5 mouse cellular contexts compared by ENCODE assay signal in genomic region chr13:100788057-100788456, GRCm38 (mm10). TPM values are rescaled to one million over a fixed set of nuclear protein-coding genes. Genes with fewer than 3 reads are reported as not detected.
DNase-seq lines count a peak whose midpoint lies in the region; ATAC-seq and TF ChIP-seq lines count a peak whose summit lies in the region.
"Not testable (repeated sequence)": the region's sequence is repeated elsewhere in the genome, so short reads cannot be mapped to it uniquely, and the experiment has no call there.

No protein-coding gene starts in this region.

- H3K9ac ChIP-seq in ES-Bruce4 (ENCODE audit: low read depth, poor library complexity, severe bottlenecking); midbrain, embryonic 11.5 days (ENCODE audit: low read length): not testable (repeated sequence)

- not testable (repeated sequence) for H3K9me3 ChIP-seq in ES-Bruce4 (replicated peaks; ENCODE audit: control insufficient read depth, insufficient read depth, low read length, poor library complexity, severe bottlenecking); heart, embryonic 10.5 days; midbrain, embryonic 11.5 days (ENCODE audit: control insufficient read depth, low read length)

- not testable (repeated sequence) for ATAC-seq in midbrain, embryonic 11.5 days (ENCODE audit: low FRiP score)

- TF ChIP-seq EP300 in ES-Bruce4 (IDR thresholded peaks at IDR 0.05; ENCODE audit: insufficient read depth, low read depth, low read length), result not testable (repeated sequence)

- peaks cover 24% of the 10 kb centered on the region for H3K36me3 ChIP-seq in ES-Bruce4 (ENCODE audit: control insufficient read depth, insufficient read depth, low read length, poor library complexity, severe bottlenecking)
- peaks cover 20% of the 10 kb centered on the region for H3K36me3 ChIP-seq in heart, embryonic 10.5 days
- not testable (repeated sequence) for H3K36me3 ChIP-seq in midbrain, embryonic 11.5 days (ENCODE audit: control insufficient read depth, insufficient read depth, low read length)

- H3K4me1 ChIP-seq in ES-Bruce4 (ENCODE audit: control insufficient read depth, insufficient read depth, low read length), result not testable (repeated sequence)
- peaks cover 20% of the 10 kb centered on the region for H3K4me1 ChIP-seq in heart, embryonic 10.5 days
- peaks cover 17% of the 10 kb centered on the region for H3K4me1 ChIP-seq in midbrain, embryonic 11.5 days (ENCODE audit: control insufficient read depth, insufficient read depth, low read length)

- H3K4me3 ChIP-seq in ES-Bruce4 (ENCODE audit: low read depth, low read length); heart, embryonic 10.5 days; midbrain, embryonic 11.5 days (ENCODE audit: low read depth, low read length): not testable (repeated sequence)

- peak overlapping the region; percentile 64; the same call in 1 of the 2 replicates for H3K27ac ChIP-seq in ES-Bruce4 (ENCODE audit: insufficient read depth, low read length)
- H3K27ac ChIP-seq in heart, embryonic 10.5 days; midbrain, embryonic 11.5 days (ENCODE audit: low read depth, low read length): not testable (repeated sequence)

- H3K4me2 ChIP-seq in midbrain, embryonic 11.5 days, result not testable (repeated sequence)

- 95% methylated on average over 13 of the region's 14 CpGs for WGBS in heart, embryonic 10.5 days
- whole genome bisulfite sequencing in midbrain, embryonic 11.5 days, result 96% methylated on average over 11 of the region's 14 CpGs

- TF ChIP-seq POLR2A in ES-Bruce4 (IDR thresholded peaks at IDR 0.05; ENCODE audit: insufficient read depth, low read length), result not testable (repeated sequence)

- H3K27me3 ChIP-seq in ES-Bruce4 (ENCODE audit: control insufficient read depth, insufficient read depth, low read length, poor library complexity, severe bottlenecking); heart, embryonic 10.5 days (ENCODE audit: insufficient read depth, poor library complexity, severe bottlenecking); midbrain, embryonic 11.5 days (ENCODE audit: control insufficient read depth, insufficient read depth, low read length): not testable (repeated sequence)

- DNase-seq in heart, adult 11 months, result peak; percentile 61
- peak; percentile 39 for DNase-seq in heart, embryonic 10.5 days (ENCODE audit: low spot score)
- peak; percentile 14 for DNase-seq in kidney, adult 9 months
- peak; percentile 57 for DNase-seq in midbrain, embryonic 11.5 days (ENCODE audit: low spot score, missing footprints)

- not testable (repeated sequence) for TF ChIP-seq CTCF in ES-Bruce4 (IDR thresholded peaks at IDR 0.05; ENCODE audit: low read depth, low read length)

RNA-seq across cellular contexts. Expression of gene Ccnb1, which starts 1.7 kb away (rescaled TPM):
- 632 and 669 TPM in 2 replicates for polyA plus RNA-seq in ES-Bruce4 (2011; ENCODE audit: insufficient read depth, insufficient read length, low read depth, missing spikeins)
- polyA plus RNA-seq in heart, embryonic 10.5 days (2016; fragmentation: Nextera tagmentation; extraction: Ambion mirVana), result 295 and 306 TPM in 2 replicates
- 415 and 420 TPM in 2 replicates for polyA plus RNA-seq in midbrain, embryonic 11.5 days (2014; fragmentation: Nextera tagmentation; extraction: Ambion mirVana)

RNA-seq across cellular contexts. Expression of gene Cenph, which starts 12.4 kb away (rescaled TPM):
- 52.4 and 58.8 TPM in 2 replicates for polyA plus RNA-seq in ES-Bruce4 (2011; ENCODE audit: insufficient read depth, insufficient read length, low read depth, missing spikeins)
- 28.9 and 38.1 TPM in 2 replicates for polyA plus RNA-seq in heart, embryonic 10.5 days (2016; fragmentation: Nextera tagmentation; extraction: Ambion mirVana)
- 56.2 and 60.8 TPM in 2 replicates for polyA plus RNA-seq in midbrain, embryonic 11.5 days (2014; fragmentation: Nextera tagmentation; extraction: Ambion mirVana)

RNA-seq across cellular contexts. Expression of gene Mrps36, which starts 43.6 kb away (rescaled TPM):
- 108 and 110 TPM in 2 replicates for polyA plus RNA-seq in ES-Bruce4 (2011; ENCODE audit: insufficient read depth, insufficient read length, low read depth, missing spikeins)
- polyA plus RNA-seq in heart, embryonic 10.5 days (2016; fragmentation: Nextera tagmentation; extraction: Ambion mirVana), result 202 and 238 TPM in 2 replicates
- 143 and 153 TPM in 2 replicates for polyA plus RNA-seq in midbrain, embryonic 11.5 days (2014; fragmentation: Nextera tagmentation; extraction: Ambion mirVana)

RNA-seq across cellular contexts. Expression of gene Slc30a5, which starts 45.2 kb away (rescaled TPM):
- 52.6 and 54.5 TPM in 2 replicates for polyA plus RNA-seq in ES-Bruce4 (2011; ENCODE audit: insufficient read depth, insufficient read length, low read depth, missing spikeins)
- 39.0 and 45.6 TPM in 2 replicates for polyA plus RNA-seq in heart, embryonic 10.5 days (2016; fragmentation: Nextera tagmentation; extraction: Ambion mirVana)
- 45.7 and 46.2 TPM in 2 replicates for polyA plus RNA-seq in midbrain, embryonic 11.5 days (2014; fragmentation: Nextera tagmentation; extraction: Ambion mirVana)

RNA-seq across cellular contexts. Expression of gene Cdk7, which starts 57.3 kb away (rescaled TPM):
- polyA plus RNA-seq in ES-Bruce4 (2011; ENCODE audit: insufficient read depth, insufficient read length, low read depth, missing spikeins), result 93.2 and 102 TPM in 2 replicates
- 86.2 and 106 TPM in 2 replicates for polyA plus RNA-seq in heart, embryonic 10.5 days (2016; fragmentation: Nextera tagmentation; extraction: Ambion mirVana)
- polyA plus RNA-seq in midbrain, embryonic 11.5 days (2014; fragmentation: Nextera tagmentation; extraction: Ambion mirVana), result 66.3 and 68.4 TPM in 2 replicates
